Comparison of ENCODE assay signal across 9 mouse cellular contexts in genomic region chrX:142305869-142306581, GRCm38 (mm10). TPM values are rescaled to one million over a fixed set of nuclear protein-coding genes. Genes with fewer than 3 reads are reported as not detected.
A peak's percentile ranks its signal among the peaks of the same experiment; 100 is the strongest.
DNase-seq lines count a peak whose midpoint lies in the region; ATAC-seq and TF ChIP-seq lines count a peak whose summit lies in the region.
"Had no signal": no experiment of that assay in that cellular context is flagged by ENCODE, and none has a peak within 500 bp of the region (broad histone marks: within the 10 kb centered on the region; RNA-seq: fewer than 3 reads in every experiment).

Gene Kcne1l (minus strand): TSS chrX:142306294.

- no peak for TF ChIP-seq EP300 in lung, postnatal 0 days (IDR thresholded peaks at IDR 0.05)

- no peak for TF ChIP-seq POLR2A in lung, adult 2 months (IDR thresholded peaks at IDR 0.05; ENCODE audit: borderline replicate concordance, extremely low read depth, low read depth, low read length)

- no peak within 1 kb of the TSS for H3K27ac ChIP-seq in lung, postnatal 0 days (ENCODE audit: low read length)
- no peak within 1 kb of the TSS for H3K27ac ChIP-seq in neural tube, embryonic 12.5 days

- WGBS in lung, postnatal 0 days: 17% methylated on average over 22 of the region's 33 CpGs
- 39% methylated on average over 29 of the region's 33 CpGs for whole genome bisulfite sequencing in lung, adult 2 months
- 27% methylated on average over 32 of the region's 33 CpGs for WGBS in neural tube, embryonic 12.5 days

- no peaks in the 10 kb centered on the region for H3K27me3 ChIP-seq in lung, postnatal 0 days (replicated peaks; ENCODE audit: insufficient read depth, low read length)
- H3K27me3 ChIP-seq in neural tube, embryonic 12.5 days (replicated peaks): peaks cover 7% of the 10 kb centered on the region

- no peak for TF ChIP-seq CTCF in lung, postnatal 0 days (IDR thresholded peaks at IDR 0.05)
- TF ChIP-seq CTCF in lung, adult 2 months (IDR thresholded peaks at IDR 0.05; ENCODE audit: insufficient read depth, low read length): no peak

- H3K4me3 ChIP-seq in lung, postnatal 0 days (ENCODE audit: low read depth, low read length): 0 out of 2 replicates have a peak within 1 kb of the TSS, but pooled peaks have one; percentile 5
- no peak within 1 kb of the TSS for H3K4me3 ChIP-seq in lung, adult 2 months (replicated peaks; ENCODE audit: extremely low read depth, low read depth, low read length)
- H3K4me3 ChIP-seq in neural tube, embryonic 12.5 days: peak within 1 kb of the TSS; percentile 20

- no peaks in the 10 kb centered on the region for H3K36me3 ChIP-seq in lung, postnatal 0 days (ENCODE audit: insufficient read depth, low read length)
- H3K36me3 ChIP-seq in neural tube, embryonic 12.5 days: no peaks in the 10 kb centered on the region

- no peaks in the 10 kb centered on the region for H3K4me1 ChIP-seq in lung, postnatal 0 days (ENCODE audit: insufficient read depth, low read depth, low read length)
- H3K4me1 ChIP-seq in lung, adult 2 months (ENCODE audit: control insufficient read depth, insufficient read depth, low read length): no peaks in the 10 kb centered on the region
- no peaks in the 10 kb centered on the region for H3K4me1 ChIP-seq in neural tube, embryonic 12.5 days

- H3K9me3 ChIP-seq in lung, postnatal 0 days (ENCODE audit: low read length): no peaks in the 10 kb centered on the region
- H3K9me3 ChIP-seq in neural tube, embryonic 12.5 days: no peaks in the 10 kb centered on the region

- no peak within 1 kb of the TSS for H3K9ac ChIP-seq in lung, postnatal 0 days (replicated peaks; ENCODE audit: low read depth)
- peak within 1 kb of the TSS; percentile 38; the same call in 1 of the 2 replicates for H3K9ac ChIP-seq in neural tube, embryonic 12.5 days

- ATAC-seq in lung, postnatal 0 days: no peak; the same call in 1 of the 2 replicates
- peak; percentile 78 for ATAC-seq in neural tube, embryonic 12.5 days (ENCODE audit: low FRiP score, low read depth)
- ATAC-seq in CD4-positive, CD25-positive, alpha-beta regulatory T cell, adult 4 months: no peak

- peak; percentile 7 to 31 for DNase-seq in cerebellum, adult 18-20 months
- DNase-seq in cerebellum, adult 11-12 months: no peak
- no peak for DNase-seq in lung, postnatal 0 days (ENCODE audit: low spot score)
- DNase-seq in lung, adult 2 months: no peak
- peak; percentile 1 for DNase-seq in kidney, postnatal 14 days
- DNase-seq in adrenal gland, adult 8-10 months: no peak

- peak within 1 kb of the TSS; percentile 46 for H3K4me2 ChIP-seq in lung, postnatal 0 days (replicated peaks; ENCODE audit: low read depth, low read length)
- peak within 1 kb of the TSS; percentile 59 for H3K4me2 ChIP-seq in neural tube, embryonic 12.5 days (replicated peaks)

RNA-seq across cellular contexts. Expression of gene Kcne1l, which starts in this region (rescaled TPM):
- 3.0 TPM in 2 replicates for polyA plus RNA-seq in lung, postnatal 0 days (2015; fragmentation: Nextera tagmentation; extraction: Ambion mirVana)
- polyA plus RNA-seq in lung, adult 2 months (2012; rRNA removed): 0.14 and 0.32 TPM in 2 replicates
- polyA plus RNA-seq in neural tube, embryonic 12.5 days (2016; fragmentation: Nextera tagmentation; extraction: Ambion mirVana): 39.6 and 47.7 TPM in 2 replicates
- polyA plus RNA-seq in CD4-positive, CD25-positive, alpha-beta regulatory T cell, adult 4 months (2017; shearing (Covaris generic)): not detected
- under 1 TPM in 3 of 4 experiments, not detected in 1; 0.26 to 0.86 (median 0.37) TPM for total RNA-seq in adrenal gland, adult 8-10 months (2022)
- total RNA-seq: common myeloid progenitor, adult 5-6 weeks had no signal

Comparison
In these comparisons a context has a peak if more than half of its experiments do, and no peak if none do; other contexts are left out.
1. RNA of gene Kcne1l (polyA plus RNA-seq): 39.6 to 47.7 TPM in neural tube, embryonic 12.5 days; 3.0 TPM in lung, postnatal 0 days, 0.14 to 0.32 TPM in lung, adult 2 months and not detected in CD4-positive, CD25-positive, alpha-beta regulatory T cell, adult 4 months; every median in the first group is over 10 times any median in the second.
2. DNase-seq: peak in cerebellum, adult 18-20 months (2 of 2) and kidney, postnatal 14 days (single experiment); none in cerebellum, adult 11-12 months (single experiment), lung, postnatal 0 days (single experiment), lung, adult 2 months (single experiment) and adrenal gland, adult 8-10 months (single experiment).